Mouse (Mus musculus) ES-E14 (cell line): ENCODE results near the gene Aak1. TPM values are rescaled to one million over a fixed set of nuclear protein-coding genes. Genes with fewer than 3 reads are reported as not detected.
"Not testable (repeated sequence)": the region's sequence is repeated elsewhere in the genome, so short reads cannot be mapped to it uniquely, and the experiment has no call there.

Source experiments
- DNase-seq: peaks from one replicate; pipeline ENCODE4 v3.0.0-alpha.2; 2013; ENCODE audit warnings: low read depth, low spot score
- H3K27ac ChIP-seq: 2 replicates; pipeline ENCODE4 v1.5.1; 2012; ENCODE audit warnings: low read depth, mild to moderate bottlenecking, low read length, moderate library complexity, mixed read lengths; ENCODE audit not compliant: poor library complexity, insufficient read depth, severe bottlenecking
- H3K36me3 ChIP-seq: 2 replicates; pipeline ENCODE4 v1.6.1; 2012; ENCODE audit warnings: mild to moderate bottlenecking, low read length, moderate library complexity, mixed read lengths; ENCODE audit not compliant: control insufficient read depth, poor library complexity, insufficient read depth, severe bottlenecking
- H3K4me1 ChIP-seq, 2 experiments: fragments of 150-350 bp in 1 of 2; sonication (generic) in 1 of 2; 2 replicates each; pipeline ENCODE4 v1.6.1; 2012; ENCODE audit warnings: low read length in 2 of 2, mild to moderate bottlenecking in 1 of 2, mixed read lengths in 1 of 2; ENCODE audit not compliant: control insufficient read depth in 2 of 2, insufficient read depth in 2 of 2, poor library complexity in 1 of 2
- H3K4me3 ChIP-seq, 2 experiments: fragments of 150-350 bp in 1 of 2; sonication (generic) in 1 of 2; 2 replicates each; pipeline ENCODE4 v1.5.1; 2012; ENCODE audit warnings: low read length in 2 of 2, low read depth in 1 of 2, mild to moderate bottlenecking in 1 of 2, mixed read lengths in 1 of 2; ENCODE audit not compliant: insufficient read depth in 1 of 2, poor library complexity in 1 of 2, severe bottlenecking in 1 of 2
- H3K9ac ChIP-seq: 2 replicates; pipeline ENCODE4 v1.6.1; 2012; ENCODE audit warnings: low read depth, mild to moderate bottlenecking, low read length, mixed read lengths; ENCODE audit not compliant: poor library complexity, insufficient read depth, severe bottlenecking
- H3K9me3 ChIP-seq: fragments of 150-350 bp; sonication (generic); 2 replicates; pipeline ENCODE4 v1.6.1; 2012; ENCODE audit warnings: low read depth, mild to moderate bottlenecking, low read length; ENCODE audit not compliant: control insufficient read depth, insufficient read depth
- CHD2 ChIP-seq: IDR thresholded peaks from 2 replicates; pipeline ENCODE4 v1.6.1; 2014; ENCODE audit warnings: mild to moderate bottlenecking, low read depth, low read length, inconsistent platforms
- HCFC1 ChIP-seq: IDR thresholded peaks from 2 replicates; pipeline ENCODE4 v1.6.1; 2012; ENCODE audit warnings: low read length, inconsistent platforms, borderline replicate concordance; ENCODE audit not compliant: insufficient read depth
- MAFK ChIP-seq: IDR thresholded peaks from 2 replicates; pipeline ENCODE4 v1.6.1; 2014; ENCODE audit warnings: mild to moderate bottlenecking, low read depth, low read length, inconsistent platforms; ENCODE audit not compliant: insufficient read depth
- ZC3H11A ChIP-seq: IDR thresholded peaks from 2 replicates; pipeline ENCODE4 v1.6.1; 2012; ENCODE audit warnings: low read depth, mild to moderate bottlenecking, inconsistent platforms, low read length, borderline replicate concordance
- ZNF384 ChIP-seq: IDR thresholded peaks from 2 replicates; pipeline ENCODE4 v1.6.1; 2012; ENCODE audit warnings: low read depth, low read length, inconsistent platforms
- in situ Hi-C, 2 experiments: fragments of 600-800 bp; cut with MboI; formaldehyde crosslinking; loops; one replicate each; pipeline ENCODE4 v1.15.1; 2025; ENCODE audit warnings: low sequenced_read_pairs in 2 of 2, inconsistent platforms in 1 of 2; ENCODE audit not compliant: unreplicated experiment in 2 of 2
- total RNA-seq: library from RNA; depleted of rRNA; stranded (reverse); fragments of 300-350 nt; gene quantifications from 2 replicates; pipeline ENCODE4 v1.2.3, GENCODE M21; 2012

Gene Aak1
- total RNA-seq, 1 experiment, result 20.0 TPM

- H3K9me3 ChIP-seq, result no peaks in the 10 kb centered on the region
- TF ChIP-seq HCFC1 (no peak), CHD2 (no peak), ZNF384 (no peak), MAFK (no peak), ZC3H11A (no peak)
- in situ Hi-C loops, result no loop called here
- no peak overlapping the region for H3K9ac ChIP-seq
- peaks cover 0 to 9% of the 10 kb centered on the region in 2 experiments; a peak in 2 of 4 replicates for H3K4me1 ChIP-seq
- peaks cover 21% of the 10 kb centered on the region for H3K36me3 ChIP-seq
- no peak overlapping the region for H3K4me3 ChIP-seq
- no peak overlapping the region for H3K27ac ChIP-seq
- no peak for DNase-seq
Observed at GRCm38 (mm10) chr6:87028881-87029280, 179.6 kb downstream of the Aak1 start.

- H3K27ac ChIP-seq, H3K9ac ChIP-seq, in situ Hi-C loops, H3K36me3 ChIP-seq, H3K4me1 ChIP-seq, H3K9me3 ChIP-seq, DNase-seq, H3K4me3 ChIP-seq: not testable (repeated sequence)
Observed at GRCm38 (mm10) chr6:87031310-87031709, 182.0 kb downstream of the Aak1 start.

GRCm38 (mm10) chr6:87032401-87032800 lies 183.1 kb downstream of the Aak1 start:
- Histone ChIP-seq H3K4me1 (0 out of 4 replicates have a peak, but pooled peaks cover 0 to 2% of the 10 kb centered on the region in 2 experiments), H3K27ac (no peak overlapping the region), H3K4me3 (no peak overlapping the region), H3K36me3 (peaks cover 6% of the 10 kb centered on the region), H3K9me3 (no peaks in the 10 kb centered on the region), H3K9ac (no peak overlapping the region)
- in situ Hi-C loops, result no loop called here
- no peak for DNase-seq
- TF ChIP-seq ZC3H11A (no peak), HCFC1 (no peak), ZNF384 (no peak), MAFK (no peak), CHD2 (no peak)

- TF ChIP-seq HCFC1, result no peak
- no peak for TF ChIP-seq CHD2
- TF ChIP-seq ZC3H11A, result no peak
- TF ChIP-seq MAFK, result no peak
- TF ChIP-seq ZNF384, result no peak
- H3K9me3 ChIP-seq, result no peaks in the 10 kb centered on the region
- no peak for DNase-seq
- in situ Hi-C loops, result no loop called here
- H3K4me1 ChIP-seq, result 0 out of 4 replicates have a peak, but pooled peaks cover 0 to 2% of the 10 kb centered on the region in 2 experiments
- no peak overlapping the region for H3K27ac ChIP-seq
- H3K4me3 ChIP-seq, result no peak overlapping the region
- no peaks in the 10 kb centered on the region for H3K36me3 ChIP-seq
- H3K9ac ChIP-seq, result no peak overlapping the region
Observed at GRCm38 (mm10) chr6:87034395-87034794, 185.1 kb downstream of the Aak1 start.

- Histone ChIP-seq H3K36me3 (no peaks in the 10 kb centered on the region), H3K27ac (no peak overlapping the region), H3K9ac (no peak overlapping the region), H3K9me3 (no peaks in the 10 kb centered on the region), H3K4me1 (no peaks in the 10 kb centered on the region), H3K4me3 (no peak overlapping the region)
- TF ChIP-seq MAFK (no peak), ZNF384 (no peak), CHD2 (no peak), HCFC1 (no peak), ZC3H11A (no peak)
- in situ Hi-C loops, result no loop called here
- DNase-seq, result no peak
Observed at GRCm38 (mm10) chr6:87037826-87038620, 188.7 kb downstream of the Aak1 start.
